Mouse (Mus musculus) kidney, embryonic 14.5 days (tissue): Measurements from ENCODE around the gene Rln3. TPM values are rescaled to one million over a fixed set of nuclear protein-coding genes. Genes with fewer than 3 reads are reported as not detected.
A peak's percentile ranks its signal among the peaks of the same experiment; 100 is the strongest.

Experiments
- ATAC-seq: fragments of 200-750 bp; cut with Nextera tagmentation; 2 replicates; pipeline ENCODE4 v1.8.0; 2017; ENCODE audit warnings: moderate number of reproducible peaks, mild to moderate bottlenecking, moderate TSS enrichment, moderate library complexity; ENCODE audit not compliant: low FRiP score, low TSS enrichment
- H3K27ac ChIP-seq: fragments of 300-500 bp; sonication (generic); 2 replicates; pipeline ENCODE4 v1.5.1; 2014; ENCODE audit warnings: low read depth, mild to moderate bottlenecking, low read length, moderate library complexity, mixed read lengths
- H3K27me3 ChIP-seq: fragments of 300-500 bp; sonication (generic); 2 replicates; pipeline ENCODE4 v1.6.1; 2014; ENCODE audit warnings: mild to moderate bottlenecking, low read length; ENCODE audit not compliant: control insufficient read depth, insufficient read depth
- H3K36me3 ChIP-seq: fragments of 300-500 bp; sonication (generic); 2 replicates; pipeline ENCODE4 v1.6.1; 2014; ENCODE audit warnings: low read length, mixed read lengths; ENCODE audit not compliant: control insufficient read depth, insufficient read depth
- H3K4me1 ChIP-seq: fragments of 300-500 bp; sonication (generic); 2 replicates; pipeline ENCODE4 v1.6.1; 2014; ENCODE audit warnings: low read length, mixed read lengths; ENCODE audit not compliant: control insufficient read depth, insufficient read depth
- H3K4me2 ChIP-seq: fragments of 300-500 bp; sonication (generic); replicated peaks from 2 replicates; pipeline ENCODE4 v1.6.1; 2014; ENCODE audit warnings: low read depth, mild to moderate bottlenecking, low read length
- H3K4me3 ChIP-seq: fragments of 300-500 bp; sonication (generic); 2 replicates; pipeline ENCODE4 v1.5.1; 2014; ENCODE audit warnings: mild to moderate bottlenecking, low read length
- H3K9ac ChIP-seq: fragments of 300-500 bp; sonication (generic); 2 replicates; pipeline ENCODE4 v1.6.1; 2014; ENCODE audit warnings: low read depth, mild to moderate bottlenecking, low read length, moderate library complexity
- H3K9me3 ChIP-seq: fragments of 300-500 bp; sonication (generic); 2 replicates; pipeline ENCODE4 v1.6.1; 2016; ENCODE audit warnings: low read length; ENCODE audit not compliant: control insufficient read depth
- WGBS: fragments of 180-500 bp; shearing (Covaris S2); extraction: QIAGEN DNeasy Blood & Tissue Kit; methylation state at CpG from one replicate; pipeline ENCODE4 v1.1.7; 2014; 5-methylcytosine and 5-hydroxymethylcytosine counted together
- polyA plus RNA-seq: library from polyadenylated mRNA; unstranded; fragments of >200 nt; fragmentation: Nextera tagmentation; extraction: Ambion mirVana; gene quantifications from 2 replicates; pipeline ENCODE4 v1.2.1, GENCODE M21; 2014

Gene Rln3
- polyA plus RNA-seq, 1 experiment from 2014 or later = not detected

- peaks cover 27% of the 10 kb centered on the region for H3K4me1 ChIP-seq
- no peaks in the 10 kb centered on the region for H3K27me3 ChIP-seq
- H3K9ac ChIP-seq = peak overlapping the region; percentile 92; the same call in 1 of the 2 replicates
- no peak for ATAC-seq
- H3K4me2 ChIP-seq = peak overlapping the region; percentile 52
- peak overlapping the region; percentile 92 for H3K4me3 ChIP-seq
- no peaks in the 10 kb centered on the region for H3K9me3 ChIP-seq
- 77% methylated on average over 7 of the region's 7 CpGs for WGBS
- no peak overlapping the region for H3K27ac ChIP-seq
- no peaks in the 10 kb centered on the region for H3K36me3 ChIP-seq
These were observed 23.1 kb upstream of the Rln3 start for GRCm38 (mm10) chr8:84067911-84068310.

- no peaks in the 10 kb centered on the region for H3K9me3 ChIP-seq
- H3K27me3 ChIP-seq = no peaks in the 10 kb centered on the region
- H3K27ac ChIP-seq = peak overlapping the region; percentile 99
- H3K36me3 ChIP-seq = no peaks in the 10 kb centered on the region
- H3K4me3 ChIP-seq = peak overlapping the region; percentile 92
- H3K9ac ChIP-seq = peak overlapping the region; percentile 92
- H3K4me2 ChIP-seq = peak overlapping the region; percentile 52
- ATAC-seq = peak; percentile 75
- WGBS = under 1% methylated on average over 53 of the region's 58 CpGs
- H3K4me1 ChIP-seq = peaks cover 26% of the 10 kb centered on the region
These were observed 22.3 kb upstream of the Rln3 start for GRCm38 (mm10) chr8:84067047-84067573.

DNA sequence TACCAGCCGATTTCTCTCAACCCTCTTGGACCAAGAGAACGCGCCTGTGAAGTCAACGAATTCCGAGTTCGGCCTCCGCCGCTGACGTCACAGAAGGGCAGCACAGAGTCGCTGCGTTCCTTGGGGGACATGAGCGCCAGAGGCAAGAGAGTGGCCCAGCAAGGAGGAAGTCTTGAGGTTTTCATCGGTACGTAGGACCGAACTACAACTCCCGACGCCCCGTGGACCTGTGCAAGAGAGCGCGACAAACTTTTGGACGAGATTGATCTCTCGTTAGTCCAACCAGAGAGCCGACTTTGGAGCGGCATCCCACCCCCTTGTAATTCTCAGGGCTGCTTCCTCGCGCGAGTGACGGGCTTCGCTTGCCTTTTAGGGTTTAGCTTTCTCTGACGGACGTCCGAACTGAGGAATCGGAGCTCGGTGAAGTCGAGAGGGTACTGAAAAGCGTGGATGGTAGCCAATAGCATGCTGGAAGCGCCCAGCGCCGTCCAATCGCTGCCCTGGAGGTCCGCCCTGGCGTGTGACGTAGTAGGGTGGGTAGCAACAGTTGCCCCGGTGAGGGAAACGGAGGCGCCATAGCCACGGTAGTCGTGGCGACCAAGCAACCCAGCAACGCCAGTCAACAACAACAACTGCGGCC lies 21.6 kb upstream of the Rln3 start, which contains the start of gene Rfx1:
TSS of gene Rfx1 (plus strand) at position 544 of the 640 bp plus-strand sequence.
- peak; percentile 97 for ATAC-seq
- WGBS = under 1% methylated on average over 51 of the region's 51 CpGs
- H3K27me3 ChIP-seq = no peaks in the 10 kb centered on the region

GRCm38 (mm10) chr8:84065457-84066072 lies 20.8 kb upstream of the Rln3 start:
- ATAC-seq = no peak
- no peaks in the 10 kb centered on the region for H3K27me3 ChIP-seq
- WGBS = 26% methylated on average over 5 of the region's 5 CpGs
- H3K4me2 ChIP-seq = peak overlapping the region; percentile 70
- H3K4me1 ChIP-seq = peaks cover 26% of the 10 kb centered on the region
- 0 out of 2 replicates have a peak overlapping the region, but pooled peaks have one; percentile 66 for H3K27ac ChIP-seq
- peak overlapping the region; percentile 92 for H3K4me3 ChIP-seq
- no peaks in the 10 kb centered on the region for H3K9me3 ChIP-seq
- no peaks in the 10 kb centered on the region for H3K36me3 ChIP-seq
- H3K9ac ChIP-seq = peak overlapping the region; percentile 68

More for the DNA sequence above, 21.6 kb upstream of the Rln3 start, which contains the start of gene Rfx1:
- Histone ChIP-seq H3K4me3 (peak within 1 kb of the TSS; percentile 92), H3K4me1 (peaks cover 26% of the 10 kb centered on the region), H3K36me3 (no peaks in the 10 kb centered on the region), H3K9ac (peak within 1 kb of the TSS; percentile 92), H3K27ac (peak within 1 kb of the TSS; percentile 99), H3K4me2 (peak within 1 kb of the TSS; percentile 70), H3K9me3 (no peaks in the 10 kb centered on the region)

GRCm38 (mm10) chr8:84065037-84065436 lies 20.2 kb upstream of the Rln3 start, which contains the start of gene Gm10643:
Gm10643 (minus strand) TSS chr8:84065137.
- H3K9ac ChIP-seq = peak within 1 kb of the TSS; percentile 68
- peak within 1 kb of the TSS; percentile 70 for H3K4me2 ChIP-seq
- WGBS = 91% methylated on average over 1 of the region's 1 CpGs
- ATAC-seq = no peak
- H3K9me3 ChIP-seq = no peaks in the 10 kb centered on the region
- H3K27me3 ChIP-seq = no peaks in the 10 kb centered on the region
- H3K4me1 ChIP-seq = peaks cover 26% of the 10 kb centered on the region
- H3K4me3 ChIP-seq = peak within 1 kb of the TSS; percentile 92
- H3K36me3 ChIP-seq = no peaks in the 10 kb centered on the region
- peak within 1 kb of the TSS; percentile 66 for H3K27ac ChIP-seq

- no peaks in the 10 kb centered on the region for H3K9me3 ChIP-seq
- H3K9ac ChIP-seq = no peak overlapping the region
- H3K27me3 ChIP-seq = no peaks in the 10 kb centered on the region
- WGBS = 68% methylated on average over 8 of the region's 8 CpGs
- ATAC-seq = no peak
- no peak overlapping the region for H3K4me3 ChIP-seq
- no peak overlapping the region for H3K4me2 ChIP-seq
- no peak overlapping the region for H3K27ac ChIP-seq
- H3K36me3 ChIP-seq = no peaks in the 10 kb centered on the region
- H3K4me1 ChIP-seq = peaks cover 17% of the 10 kb centered on the region
These were observed 19.2 kb upstream of the Rln3 start for GRCm38 (mm10) chr8:84063861-84064610.

GRCm38 (mm10) chr8:84060245-84060644 lies 15.4 kb upstream of the Rln3 start:
- Histone ChIP-seq H3K9me3 (no peaks in the 10 kb centered on the region), H3K4me2 (no peak overlapping the region)
- 87% methylated on average over 2 of the region's 2 CpGs for WGBS

DNA sequence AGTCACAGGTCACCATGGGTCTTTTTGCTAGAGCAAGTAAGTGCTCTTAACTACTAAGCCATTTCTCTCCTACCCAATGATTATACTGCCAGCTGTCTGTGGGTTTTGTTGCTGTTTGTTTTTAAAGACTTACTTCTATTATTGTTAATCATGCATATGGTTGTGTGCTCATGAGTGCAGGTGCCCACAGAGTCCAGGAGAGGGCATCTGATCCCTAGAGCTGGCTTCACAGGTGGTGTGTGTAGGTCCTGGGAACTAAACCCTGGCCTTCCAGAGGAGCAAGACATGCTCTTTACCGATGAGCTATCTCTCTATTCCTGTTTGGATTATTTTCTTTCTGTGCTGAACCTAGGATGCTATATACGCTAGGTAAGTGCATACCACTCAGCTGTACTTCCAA lies 14.4 kb upstream of the Rln3 start:
- Histone ChIP-seq H3K4me1 (no peaks in the 10 kb centered on the region), H3K4me3 (no peak overlapping the region), H3K9me3 (no peaks in the 10 kb centered on the region), H3K4me2 (no peak overlapping the region), H3K9ac (no peak overlapping the region), H3K27ac (no peak overlapping the region), H3K36me3 (no peaks in the 10 kb centered on the region), H3K27me3 (no peaks in the 10 kb centered on the region)
- no peak for ATAC-seq
- WGBS = 91% methylated on average over 2 of the region's 2 CpGs

More at GRCm38 (mm10) chr8:84060245-84060644, 15.4 kb upstream of the Rln3 start:
- H3K27ac ChIP-seq = no peak overlapping the region
- no peak overlapping the region for H3K9ac ChIP-seq
- no peaks in the 10 kb centered on the region for H3K36me3 ChIP-seq
- no peaks in the 10 kb centered on the region for H3K4me1 ChIP-seq
- H3K27me3 ChIP-seq = no peaks in the 10 kb centered on the region
- no peak overlapping the region for H3K4me3 ChIP-seq
- ATAC-seq = no peak
